Mouse (Mus musculus) gastrocnemius, postnatal 4 days (tissue): ENCODE measurements around the gene Gm20817. TPM values are rescaled to one million over a fixed set of nuclear protein-coding genes. Genes with fewer than 3 reads are reported as not detected.
"Not testable (repeated sequence)": the region's sequence is repeated elsewhere in the genome, so short reads cannot be mapped to it uniquely, and the experiment has no call there.

Experiments
- DNase-seq, 2 experiments: peaks; one replicate each; pipeline ENCODE4 v3.0.0; 2021 to 2022; ENCODE audit warnings: low spot score in 2 of 2, mixed read lengths in 2 of 2
- long read RNA-seq, 2 experiments: library from polyadenylated mRNA; stranded (forward); transcript quantifications; one replicate each; pipeline ENCODE4 v2.0.0; 2021
- total RNA-seq, 2 experiments: library from RNA; stranded (reverse); gene quantifications; 2 replicates each; pipeline ENCODE4 v1.2.3; 2021

Gm20817 gene
- total RNA-seq, result not detected
- long read RNA-seq, experiment 1, result 0 reads
- long read RNA-seq, experiment 2, result 0 reads

DNA sequence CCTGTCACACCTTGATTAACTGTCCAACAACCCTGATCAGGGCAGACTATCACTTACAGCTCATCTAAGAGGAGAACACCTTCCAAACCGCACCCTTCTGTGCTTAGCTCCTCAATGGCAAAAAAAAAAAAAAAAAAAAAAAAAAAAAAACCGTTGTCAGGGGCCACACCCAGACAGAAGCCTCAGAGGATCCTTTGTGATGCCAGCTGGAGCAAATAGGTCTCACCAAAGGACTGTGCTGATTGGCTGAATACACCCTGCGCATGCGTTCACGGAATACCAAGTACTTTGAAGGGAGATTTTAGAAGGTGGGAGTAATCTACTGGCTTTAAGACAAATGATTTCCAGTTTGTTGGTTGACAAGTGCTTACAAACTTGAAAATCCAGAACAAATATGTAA lies at the start of gene Gm20817:
Gm20817 (minus strand) TSS at position 101 of the 400 bp plus-strand sequence.
- DNase-seq, result not testable (repeated sequence)
